7 mouse cellular contexts compared by ENCODE assay signal in the genomic region with DNA sequence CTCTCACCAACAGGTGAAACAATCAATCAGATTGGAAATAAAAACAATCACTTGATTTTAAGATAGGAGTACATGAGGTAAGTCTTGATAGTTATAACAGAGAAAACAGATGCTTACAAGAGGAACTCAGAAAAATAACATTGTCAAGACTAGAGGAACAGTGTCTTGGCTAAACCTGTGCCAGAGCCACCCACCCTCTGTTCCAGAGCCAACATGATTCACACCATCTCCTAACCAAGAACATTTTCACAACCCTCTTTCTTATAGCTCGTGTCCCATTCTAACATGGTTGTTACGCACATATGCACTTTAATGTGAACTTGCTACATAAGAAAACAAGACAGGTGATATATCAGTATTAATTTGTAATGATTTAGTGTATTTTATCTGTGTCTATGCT.
"Had no signal": no experiment of that assay in that cellular context is flagged by ENCODE, and none has a peak within 500 bp of the region (broad histone marks: within the 10 kb centered on the region; RNA-seq: fewer than 3 reads in every experiment).

No protein-coding gene starts in this region.

- DNase-seq: kidney, adult 18-20 months; kidney, postnatal 10 days; kidney, postnatal 4 days; lung, adult 2 months; lung, postnatal 36 days; spleen, adult 18-20 months; thymus, postnatal 36 days had no signal
